Mouse (Mus musculus): ENCODE data around the gene Mcemp1. TPM values are rescaled to one million over a fixed set of nuclear protein-coding genes. Genes with fewer than 3 reads are reported as not detected.

Gene Mcemp1
- total and polyA plus RNA-seq, 3 experiments: not detected

DNA sequence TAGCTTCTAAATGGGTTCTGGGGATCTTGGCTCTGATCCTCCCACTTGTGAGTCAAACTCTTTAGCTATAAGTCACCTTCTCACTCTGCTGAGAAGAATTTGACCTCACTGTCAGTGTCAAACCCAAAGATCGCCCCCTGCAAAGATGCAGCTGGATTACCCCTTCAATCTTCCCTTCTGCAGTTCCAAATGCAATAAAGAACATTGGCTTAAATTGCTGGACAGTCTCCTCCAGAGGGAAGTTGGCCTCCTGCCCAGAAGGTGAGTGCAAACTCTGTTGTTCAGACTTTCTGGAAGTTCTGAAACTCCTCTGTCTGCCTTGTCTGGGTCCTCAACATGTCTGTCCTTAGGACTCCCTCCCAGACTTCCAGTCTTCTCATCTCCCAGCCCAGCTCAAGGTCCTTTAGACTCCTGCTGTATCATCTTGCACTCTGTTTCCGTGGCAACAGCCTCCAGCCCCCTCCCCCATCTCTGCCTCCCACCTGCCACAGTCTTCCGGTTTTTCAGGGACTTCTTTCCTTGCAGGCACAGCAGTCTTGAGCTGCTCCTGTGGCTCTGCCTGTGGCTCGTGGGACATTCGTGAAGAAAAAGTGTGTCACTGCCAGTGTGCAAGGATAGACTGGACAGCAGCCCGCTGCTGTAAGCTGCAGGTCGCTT, 8.7 kb upstream of the Mcemp1 start:
- no peak for TF ChIP-seq MYB (IDR thresholded peaks at IDR 0.05; ENCODE audit: low read depth, low read length)
- no peak for TF ChIP-seq CTCF (IDR thresholded peaks at IDR 0.05 in 2 of 3, conservative IDR thresholded peaks at IDR 0.05 in 1 of 3; ENCODE audit: control insufficient read depth in 1 of 3, insufficient read depth in 1 of 3, low read depth in 2 of 3, low read length in 3 of 3, poor library complexity in 1 of 3, severe bottlenecking in 1 of 3)
- no peak for TF ChIP-seq ELF1 (IDR thresholded peaks at IDR 0.05; ENCODE audit: low read depth, low read length)
- no peak for TF ChIP-seq BHLHE40 (IDR thresholded peaks at IDR 0.05; ENCODE audit: borderline replicate concordance, low read depth, low read length)
- TF ChIP-seq ZNF384 (IDR thresholded peaks at IDR 0.05; ENCODE audit: low read depth, low read length): no peak
- TF ChIP-seq MAX (IDR thresholded peaks at IDR 0.05; ENCODE audit: low read length): no peak
- no peak for TF ChIP-seq RAD21 (IDR thresholded peaks at IDR 0.05; ENCODE audit: low read depth, low read length)
- no peak for TF ChIP-seq TCF12 (IDR thresholded peaks at IDR 0.05; ENCODE audit: low read depth, low read length)
- no peak for TF ChIP-seq POLR2AphosphoS2 (IDR thresholded peaks at IDR 0.05; ENCODE audit: low read length)
- TF ChIP-seq NRF1 (IDR thresholded peaks at IDR 0.05; ENCODE audit: insufficient read depth, low read depth, low read length, poor library complexity, severe bottlenecking): no peak
- no peak for TF ChIP-seq JUND (IDR thresholded peaks at IDR 0.05; ENCODE audit: low read depth, low read length)
- no peak for TF ChIP-seq MYC (IDR thresholded peaks at IDR 0.05; ENCODE audit: low read depth, low read length)
- TF ChIP-seq UBTF (IDR thresholded peaks at IDR 0.05; ENCODE audit: borderline replicate concordance, insufficient read depth, low read depth, low read length): no peak
- TF ChIP-seq E2F4 (IDR thresholded peaks at IDR 0.05; ENCODE audit: borderline replicate concordance, low read depth, low read length): no peak
- H3K27ac ChIP-seq (ENCODE audit: control insufficient read depth, low read depth, low read length): no peak overlapping the region
- H3K27me3 ChIP-seq (ENCODE audit: control insufficient read depth in 1 of 2, insufficient read depth in 2 of 2, low read length in 2 of 2): no peaks in the 10 kb centered on the region; a peak in 1 of 4 replicates
- H3K9me3 ChIP-seq (replicated peaks; ENCODE audit: insufficient read depth, low read length): no peaks in the 10 kb centered on the region
- no peaks in the 10 kb centered on the region for H3K4me1 ChIP-seq (ENCODE audit: control insufficient read depth in 1 of 2, insufficient read depth in 2 of 2, low read length in 2 of 2)
- H3K9ac ChIP-seq (ENCODE audit: control insufficient read depth, low read depth, low read length, poor library complexity, severe bottlenecking): no peak overlapping the region
- DNase-seq (ENCODE audit: low read depth, low spot score): no peak
- no peaks in the 10 kb centered on the region for H3K79me2 ChIP-seq (ENCODE audit: control insufficient read depth, insufficient read depth, low read length, poor library complexity)
- H3K36me3 ChIP-seq (ENCODE audit: control insufficient read depth in 1 of 2, insufficient read depth in 2 of 2, low read length in 2 of 2): no peaks in the 10 kb centered on the region
- no peak overlapping the region for H3K4me3 ChIP-seq (ENCODE audit: control insufficient read depth in 1 of 2, insufficient read depth in 1 of 2, low read depth in 2 of 2, low read length in 2 of 2)

DNA sequence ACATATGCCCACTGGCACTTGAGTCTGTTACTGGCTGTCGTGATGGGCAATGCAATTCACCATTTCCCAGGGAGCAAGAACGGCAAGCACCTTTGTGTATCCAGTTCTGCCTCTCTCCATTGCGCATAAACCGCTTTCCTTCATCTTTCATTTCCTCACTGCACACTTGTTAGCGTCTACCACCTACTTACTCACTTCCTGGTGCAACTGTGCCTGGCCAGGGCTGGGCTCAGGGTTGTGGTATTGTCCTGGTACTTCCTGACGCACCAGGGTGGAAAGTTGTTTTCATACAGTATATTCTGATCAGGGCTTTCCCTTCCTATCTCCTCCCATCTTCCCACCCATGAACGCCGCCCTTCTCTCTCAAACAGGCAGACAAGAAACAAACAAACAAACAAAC, 4.7 kb upstream of the Mcemp1 start:
- no peak overlapping the region for H3K9ac ChIP-seq (ENCODE audit: control insufficient read depth, low read depth, low read length, poor library complexity, severe bottlenecking)
- no peaks in the 10 kb centered on the region; a peak in 2 of 4 replicates for H3K27me3 ChIP-seq (ENCODE audit: control insufficient read depth in 1 of 2, insufficient read depth in 2 of 2, low read length in 2 of 2)
- no peak overlapping the region for H3K27ac ChIP-seq (ENCODE audit: control insufficient read depth, low read depth, low read length)
- TF ChIP-seq ELF1 (IDR thresholded peaks at IDR 0.05; ENCODE audit: low read depth, low read length) (no peak), KAT2A (conservative IDR thresholded peaks at IDR 0.05; ENCODE audit: low read depth, low read length) (no peak), GATA1 (IDR thresholded peaks at IDR 0.05; ENCODE audit: low read depth, low read length) (no peak), TCF12 (IDR thresholded peaks at IDR 0.05; ENCODE audit: low read depth, low read length) (no peak), POLR2AphosphoS5 (IDR thresholded peaks at IDR 0.05; ENCODE audit: borderline replicate concordance, low read depth, low read length) (no peak), SMC3 (IDR thresholded peaks at IDR 0.05; ENCODE audit: low read depth, low read length) (no peak), JUND (IDR thresholded peaks at IDR 0.05; ENCODE audit: low read depth, low read length) (no peak), TAL1 (IDR thresholded peaks at IDR 0.05; ENCODE audit: low read length) (no peak), USF1 (IDR thresholded peaks at IDR 0.05; ENCODE audit: low read depth, low read length) (no peak), CTCF (IDR thresholded peaks at IDR 0.05 in 2 of 3, conservative IDR thresholded peaks at IDR 0.05 in 1 of 3; ENCODE audit: control insufficient read depth in 1 of 3, insufficient read depth in 1 of 3, low read depth in 2 of 3, low read length in 3 of 3, poor library complexity in 1 of 3, severe bottlenecking in 1 of 3) (no peak), BHLHE40 (IDR thresholded peaks at IDR 0.05; ENCODE audit: borderline replicate concordance, low read depth, low read length) (no peak), HCFC1 (IDR thresholded peaks at IDR 0.05; ENCODE audit: low read depth, low read length) (no peak)
- DNase-seq (ENCODE audit: low read depth, low spot score): no peak
- no peak overlapping the region for H3K4me3 ChIP-seq (ENCODE audit: control insufficient read depth in 1 of 2, insufficient read depth in 1 of 2, low read depth in 2 of 2, low read length in 2 of 2)
- H3K4me1 ChIP-seq (ENCODE audit: control insufficient read depth in 1 of 2, insufficient read depth in 2 of 2, low read length in 2 of 2): peaks cover 0 to 10% of the 10 kb centered on the region in 2 experiments; a peak in 1 of 4 replicates
- no peaks in the 10 kb centered on the region for H3K9me3 ChIP-seq (replicated peaks; ENCODE audit: insufficient read depth, low read length)
- H3K79me2 ChIP-seq (ENCODE audit: control insufficient read depth, insufficient read depth, low read length, poor library complexity): no peaks in the 10 kb centered on the region
- peaks cover 0 to 4% of the 10 kb centered on the region in 2 experiments; a peak in 2 of 4 replicates for H3K36me3 ChIP-seq (ENCODE audit: control insufficient read depth in 1 of 2, insufficient read depth in 2 of 2, low read length in 2 of 2)
